Mouse (Mus musculus) granulocyte monocyte progenitor cell, adult 5-6 weeks (primary cell): ENCODE measurements at regions not wholly inside any gene's neighbourhood (a gene's known extent, or its start where the extent isn't known, plus 50 kb on each side); places are given as distances from the start of the nearest gene placed in this dataset.
A peak's percentile ranks its signal among the peaks of the same experiment; 100 is the strongest.

ENCODE experiments used
- ATAC-seq: replicated peaks from 2 replicates; pipeline ENCODE4 v1.8.0; 2016; ENCODE audit warnings: mild to moderate bottlenecking, moderate TSS enrichment, inconsistent platforms; ENCODE audit not compliant: poor library complexity, severe bottlenecking

DNA sequence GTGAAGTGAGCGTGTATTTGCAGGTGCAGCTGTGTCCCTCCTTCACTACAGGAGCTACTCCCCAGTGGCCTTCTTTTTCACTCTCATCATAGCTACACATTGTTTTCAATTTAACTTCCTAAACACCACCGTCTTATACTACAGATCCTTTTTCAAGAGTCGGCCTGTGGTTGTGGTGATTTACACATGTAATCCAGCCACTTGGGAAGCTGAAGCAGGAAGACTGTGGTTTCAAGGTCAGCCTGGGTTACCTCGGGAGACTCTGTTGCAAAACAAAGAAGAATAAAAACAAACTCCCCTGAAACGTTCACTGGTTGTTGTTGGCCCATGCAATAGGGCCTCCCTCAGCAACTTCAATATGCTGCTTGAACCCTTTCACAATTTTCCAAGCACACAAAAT, 153.8 kb upstream of the Kcnh8 start:
- ATAC-seq: peak; percentile 95

DNA sequence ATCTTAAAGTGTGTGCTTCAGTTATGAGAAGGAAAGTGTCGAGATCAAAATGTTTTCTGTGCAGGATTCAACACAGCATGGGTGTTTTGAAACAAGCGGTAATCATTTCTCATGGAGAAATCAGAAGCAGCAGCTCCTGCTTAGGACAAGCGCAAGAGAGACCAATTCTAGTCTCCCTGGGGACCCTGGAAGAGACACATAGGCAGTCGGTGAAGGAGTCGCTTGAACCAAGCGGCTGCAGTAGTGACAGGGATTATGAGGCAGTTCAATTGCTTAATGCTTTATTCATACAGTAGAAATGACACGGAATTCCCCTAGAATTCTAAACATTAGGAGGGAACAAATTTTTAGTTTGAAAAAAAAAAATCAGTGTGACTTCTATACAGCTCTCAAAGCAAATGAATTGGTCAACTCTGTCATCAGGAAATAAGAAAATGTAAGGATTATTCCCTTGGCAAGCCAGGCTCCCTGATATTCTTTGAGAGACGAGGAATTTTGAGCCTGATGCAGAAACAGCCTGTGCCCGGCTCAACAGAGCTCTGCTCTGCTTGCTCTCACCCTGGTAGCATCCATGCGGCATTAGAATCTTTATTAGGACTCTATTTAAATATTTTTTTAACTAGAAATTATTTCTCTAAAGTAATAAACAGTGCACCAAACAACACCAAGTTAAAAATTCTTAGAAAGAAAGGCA, 143.1 kb upstream of the Kcnh8 start:
- ATAC-seq: no peak

DNA sequence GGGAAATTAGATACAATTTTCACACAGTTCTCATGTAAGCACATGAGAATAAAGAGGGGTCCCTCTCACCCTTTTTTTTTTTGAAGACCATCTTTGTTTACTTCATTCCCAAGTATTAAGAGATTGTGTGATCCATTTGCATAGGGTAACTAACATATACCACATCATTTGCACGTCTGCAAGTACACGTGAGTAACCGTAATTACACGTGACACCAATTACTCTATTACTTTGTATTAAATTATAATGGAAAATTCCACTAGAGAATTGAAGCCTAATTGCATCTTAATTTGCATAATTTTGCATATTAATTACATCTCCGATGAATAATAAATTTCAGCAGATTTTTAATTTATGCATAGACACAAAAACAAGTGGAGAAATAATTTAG, 142.5 kb upstream of the Kcnh8 start:
- ATAC-seq: no peak

DNA sequence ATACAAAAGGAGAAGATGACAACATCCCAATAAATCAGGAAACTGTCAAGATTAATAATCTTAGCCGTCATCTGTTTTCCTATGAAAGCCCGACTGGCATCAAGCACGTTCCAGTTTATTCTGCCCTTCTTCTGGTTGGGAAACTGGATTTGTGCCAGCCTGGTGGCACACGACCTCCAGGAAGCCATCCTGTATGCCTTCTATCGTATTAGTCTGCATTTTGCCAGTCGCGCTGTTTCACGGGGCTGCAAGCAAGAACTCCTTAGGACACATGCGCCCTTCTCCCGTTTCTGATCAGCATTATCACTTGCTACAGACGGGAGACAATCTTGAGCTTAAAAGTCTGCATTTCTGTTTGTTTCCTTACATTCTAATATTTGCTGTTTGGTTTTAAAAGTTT, 141.2 kb upstream of the Kcnh8 start:
- no peak for ATAC-seq

DNA sequence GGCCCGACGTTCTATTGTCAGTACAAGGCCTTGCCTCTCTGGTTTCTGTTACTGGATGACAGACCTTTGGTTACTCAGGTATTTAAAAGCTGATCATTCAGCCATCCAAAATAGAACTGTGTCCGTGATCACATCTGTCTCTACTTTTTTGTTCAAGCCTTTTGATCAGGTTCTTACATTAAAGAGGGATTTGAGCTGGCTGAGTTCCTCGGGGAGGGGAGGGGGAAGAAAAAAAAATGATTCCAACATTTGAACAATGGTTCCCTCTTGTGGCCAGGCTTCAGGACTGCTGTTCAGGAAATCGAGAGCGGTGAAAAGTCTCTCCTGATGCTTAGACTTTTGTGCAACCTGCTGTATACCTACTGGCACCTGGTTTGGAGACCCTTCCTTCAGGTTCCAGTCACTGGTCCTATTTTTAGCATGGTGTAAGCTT, 140.8 kb upstream of the Kcnh8 start:
- peak; percentile 50; the same call in 1 of the 2 replicates for ATAC-seq

- ATAC-seq: no peak
These were observed 140.1 kb upstream of the Kcnh8 start for GRCm38 (mm10) chr17:52462361-52462760.

DNA sequence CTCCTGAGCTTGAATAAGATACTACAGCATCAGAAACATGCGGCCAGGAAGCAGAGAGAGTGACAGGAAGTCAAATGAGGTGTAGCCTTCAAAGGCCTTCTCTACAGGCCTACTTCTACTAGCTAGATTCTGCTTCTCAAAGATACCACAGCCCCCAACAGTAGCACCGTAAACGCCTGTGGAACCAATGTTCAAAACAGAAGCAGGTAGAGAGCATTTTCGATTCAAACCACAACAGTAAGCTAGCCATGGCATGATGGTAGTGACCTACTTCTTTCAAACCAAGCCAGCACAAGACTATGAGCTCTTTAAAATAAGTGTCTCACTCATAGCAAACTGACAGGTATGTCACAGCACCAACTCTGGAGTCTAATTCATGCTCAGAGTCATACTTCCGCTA, 134.0 kb upstream of the Kcnh8 start:
- no peak for ATAC-seq

GRCm38 (mm10) chr17:52479327-52480086, 123.0 kb upstream of the Kcnh8 start:
- no peak for ATAC-seq

- ATAC-seq: no peak
These were observed 122.3 kb upstream of the Kcnh8 start for GRCm38 (mm10) chr17:52480087-52480638.

GRCm38 (mm10) chr17:52506760-52507159, 95.7 kb upstream of the Kcnh8 start:
- no peak for ATAC-seq

- no peak for ATAC-seq
These were observed 72.2 kb upstream of the Kcnh8 start for GRCm38 (mm10) chr17:52530260-52530659.
